Mouse (Mus musculus) activated CD4-positive, CD25-positive, alpha-beta regulatory T cell (primary cell): ENCODE measurements around the gene Rftn2. TPM values are rescaled to one million over a fixed set of nuclear protein-coding genes. Genes with fewer than 3 reads are reported as not detected.

Source experiments
- polyA plus RNA-seq, 2 experiments: library from polyadenylated mRNA; unstranded; fragments of 100-300 nt; shearing (Covaris generic); gene quantifications; one replicate each; pipeline ENCODE4 v1.2.1; 2017

The Rftn2 gene
- polyA plus RNA-seq, result 1 to 10 TPM; 1.3 to 2.8 TPM

DNA sequence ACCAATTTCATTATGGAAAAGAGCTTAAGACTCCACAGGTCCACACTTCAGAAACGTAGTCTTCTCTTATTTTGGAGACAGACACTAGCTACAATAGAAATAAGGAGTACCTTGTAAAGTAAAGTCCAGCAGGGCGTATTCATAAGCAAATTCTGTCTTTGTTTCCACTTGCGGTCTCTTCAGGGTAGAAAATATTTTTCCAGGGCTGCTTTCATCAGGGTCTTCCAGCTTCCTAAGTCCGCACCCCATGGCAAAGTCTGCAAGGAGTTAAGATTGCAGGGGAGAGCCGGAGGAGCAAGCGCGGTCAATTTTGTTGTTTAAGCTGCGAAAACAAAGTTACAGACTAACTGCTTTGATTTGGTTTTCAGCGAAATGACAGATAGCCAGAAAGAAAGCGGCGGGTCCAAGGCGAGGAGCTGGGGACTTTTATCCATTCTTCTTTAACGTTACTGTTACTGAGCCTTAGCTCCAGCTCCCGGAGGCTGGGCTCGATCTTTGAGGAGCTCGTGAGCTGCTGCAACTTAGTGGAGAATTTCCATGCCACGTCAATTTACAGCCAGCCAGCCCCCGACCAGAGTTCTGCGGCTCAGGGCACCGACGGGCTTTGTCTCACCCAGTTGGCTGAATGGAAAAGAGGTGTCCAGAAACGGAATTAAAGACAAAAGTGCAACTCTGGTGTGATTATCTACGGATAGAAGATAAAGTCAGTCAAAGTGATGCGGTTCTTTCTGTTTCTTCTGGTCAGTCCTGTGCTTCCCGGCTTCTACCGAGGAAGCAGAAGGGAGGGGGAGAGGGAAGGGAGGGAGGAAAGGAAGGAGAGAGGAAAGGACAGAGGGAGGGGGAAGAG is at the start of gene Rftn2:
Gene Rftn2, minus strand, starts transcription at position 772 of the 847 bp plus-strand sequence.

DNA sequence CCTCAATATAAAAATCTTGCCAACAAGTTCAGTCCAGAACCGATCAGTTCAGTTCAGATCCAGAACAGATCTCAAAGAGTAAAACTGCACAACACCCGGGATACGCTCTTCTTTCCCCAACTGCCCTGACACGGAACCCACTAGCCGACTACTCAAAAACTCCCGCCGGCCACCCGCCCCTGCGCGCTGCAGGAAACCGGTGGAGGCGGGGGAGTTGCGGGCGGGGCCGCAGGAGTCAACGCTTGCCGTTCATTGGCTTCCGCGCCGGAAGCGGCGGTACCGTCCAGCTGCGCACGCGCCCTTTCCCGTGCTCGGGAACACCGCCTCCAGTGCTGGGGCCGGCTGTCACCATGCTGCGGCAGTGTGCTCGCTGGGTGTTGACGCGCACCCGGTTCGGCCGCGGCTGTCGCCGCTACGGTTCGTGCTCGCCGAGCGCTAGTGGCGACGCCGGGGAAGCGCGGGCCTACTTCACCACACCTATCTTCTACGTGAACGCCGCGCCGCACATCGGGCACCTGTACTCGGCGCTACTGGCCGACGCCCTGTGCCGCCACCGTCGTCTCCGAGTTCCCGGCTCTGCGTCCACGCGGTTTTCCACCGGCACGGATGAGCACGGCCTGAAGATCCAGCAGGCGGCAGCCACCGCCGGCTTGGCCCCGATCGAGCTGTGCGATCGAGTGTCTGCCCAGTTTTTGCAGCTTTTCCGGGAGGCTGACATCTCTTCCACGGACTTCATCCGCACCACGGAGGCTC is 10.5 kb upstream of the Rftn2 start, which contains the start of gene Mars2:
Gene Mars2, plus strand, starts transcription at position 288 of the 753 bp plus-strand sequence.

DNA sequence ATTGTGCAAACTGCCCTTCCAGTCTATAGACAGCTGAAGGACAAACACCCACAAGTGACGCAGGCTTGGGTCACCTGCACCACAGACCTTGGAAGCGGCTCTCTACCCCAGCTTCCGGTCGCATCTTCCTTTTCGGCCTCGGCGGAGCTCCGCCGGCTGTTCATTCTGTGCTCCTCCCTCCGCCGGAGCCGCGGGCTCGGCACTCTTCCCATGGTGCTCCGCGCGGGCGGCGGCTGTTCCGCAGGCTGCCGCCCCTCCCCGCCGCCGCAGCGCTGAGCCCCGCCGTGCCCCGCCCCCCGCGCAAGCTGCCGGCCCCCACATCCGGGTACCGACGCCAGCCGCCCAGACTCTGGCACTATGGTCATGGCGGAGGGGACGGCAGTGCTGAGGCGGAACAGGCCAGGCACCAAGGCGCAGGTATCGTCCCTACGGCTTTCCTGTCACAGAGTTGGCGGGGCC is 95.6 kb downstream of the Rftn2 start, which contains the start of gene Mob4:
Gene Mob4, plus strand, starts transcription at position 289 of the 459 bp plus-strand sequence.

Other genes starting within 250 kb of the Rftn2 start
- 100 to 1,000 TPM; 560 to 589 TPM for gene Sf3b1, start 199.3 kb downstream of the Rftn2 start, polyA plus RNA-seq
- 10 to 100 TPM; 19.1 to 31.1 TPM for gene Coq10b, start 174.0 kb downstream of the Rftn2 start, polyA plus RNA-seq
- 100 to 1,000 TPM; 130 to 146 TPM for gene Hspe1, start 138.7 kb downstream of the Rftn2 start, polyA plus RNA-seq
- 100 to 1,000 TPM; 122 to 145 TPM for gene Hspd1, start 138.5 kb downstream of the Rftn2 start, polyA plus RNA-seq
- 100 to 1,000 TPM in 1 of 2 experiments, 10 to 100 TPM in 1; 97.4 to 122 TPM for gene Mob4, start 95.6 kb downstream of the Rftn2 start, polyA plus RNA-seq
- gene Mars2, start 10.4 kb upstream of the Rftn2 start, polyA plus RNA-seq, result 1 to 10 TPM; 2.4 to 3.0 TPM
- gene Boll, start 136.7 kb upstream of the Rftn2 start, polyA plus RNA-seq, result 1 to 10 TPM; 2.6 to 5.2 TPM
- 1 to 10 TPM; 4.2 to 5.7 TPM for gene Plcl1, start 179.1 kb upstream of the Rftn2 start, polyA plus RNA-seq